Mouse (Mus musculus) forelimb bud, embryonic 11.5 days (tissue): ENCODE measurements at regions not wholly inside any gene's neighbourhood (a gene's known extent, or its start where the extent isn't known, plus 50 kb on each side); places are given as distances from the start of the nearest gene placed in this dataset.

ENCODE experiments used
- DNase-seq: peaks from one replicate; pipeline ENCODE4 v3.0.0-alpha.2; 2012; ENCODE audit warnings: low read depth, low spot score

GRCm38 (mm10) chrX:150709416-150709815, 52.0 kb upstream of the Tro start:
- peak; percentile 18 for DNase-seq
